Mouse (Mus musculus): ENCODE data around the gene Cbx6. TPM values are rescaled to one million over a fixed set of nuclear protein-coding genes. Genes with fewer than 3 reads are reported as not detected.
"Not testable (repeated sequence)": the region's sequence is repeated elsewhere in the genome, so short reads cannot be mapped to it uniquely, and the experiment has no call there.

Gene Cbx6
- polyA plus RNA-seq, 1 experiment from 2014 or later, result 38.7 TPM

GRCm38 (mm10) chr15:79812840-79813239, 21.6 kb downstream of the Cbx6 start:
- ATAC-seq (ENCODE audit: insufficient number of reproducible peaks, insufficient read depth, low FRiP score, low read depth); H3K4me3 ChIP-seq (ENCODE audit: low read depth, low read length); H3K4me2 ChIP-seq (replicated peaks; ENCODE audit: low read depth, low read length); H3K9me3 ChIP-seq (ENCODE audit: control insufficient read depth, low read depth, low read length); H3K27ac ChIP-seq (ENCODE audit: low read length); H3K36me3 ChIP-seq (ENCODE audit: control insufficient read depth, insufficient read depth, low read length); H3K9ac ChIP-seq (replicated peaks; ENCODE audit: low read depth, low read length); H3K4me1 ChIP-seq (ENCODE audit: control insufficient read depth, insufficient read depth, low read length); H3K27me3 ChIP-seq (ENCODE audit: control insufficient read depth, insufficient read depth, low read length): not testable (repeated sequence)
- 58% methylated on average over 2 of the region's 2 CpGs for WGBS

GRCm38 (mm10) chr15:79810997-79811396, 23.5 kb downstream of the Cbx6 start:
- no peak overlapping the region for H3K4me2 ChIP-seq (replicated peaks; ENCODE audit: low read depth, low read length)
- no peak overlapping the region for H3K4me3 ChIP-seq (ENCODE audit: low read depth, low read length)
- H3K9me3 ChIP-seq (ENCODE audit: control insufficient read depth, low read depth, low read length), result no peaks in the 10 kb centered on the region
- peaks cover 3% of the 10 kb centered on the region; the same call in 1 of the 2 replicates for H3K27me3 ChIP-seq (ENCODE audit: control insufficient read depth, insufficient read depth, low read length)
- H3K27ac ChIP-seq (ENCODE audit: low read length), result no peak overlapping the region
- no peak overlapping the region for H3K9ac ChIP-seq (replicated peaks; ENCODE audit: low read depth, low read length)
- 61% methylated on average over 4 of the region's 4 CpGs for WGBS
- H3K4me1 ChIP-seq (ENCODE audit: control insufficient read depth, insufficient read depth, low read length), result no peaks in the 10 kb centered on the region
- ATAC-seq (ENCODE audit: insufficient number of reproducible peaks, insufficient read depth, low FRiP score, low read depth), result no peak
- H3K36me3 ChIP-seq (ENCODE audit: control insufficient read depth, insufficient read depth, low read length), result no peaks in the 10 kb centered on the region

GRCm38 (mm10) chr15:79810061-79810460, 24.4 kb downstream of the Cbx6 start:
- H3K9me3 ChIP-seq (ENCODE audit: control insufficient read depth, low read depth, low read length), result no peaks in the 10 kb centered on the region
- ATAC-seq (ENCODE audit: insufficient number of reproducible peaks, insufficient read depth, low FRiP score, low read depth), result no peak
- H3K4me2 ChIP-seq (replicated peaks; ENCODE audit: low read depth, low read length), result no peak overlapping the region
- no peaks in the 10 kb centered on the region for H3K36me3 ChIP-seq (ENCODE audit: control insufficient read depth, insufficient read depth, low read length)
- WGBS, result 57% methylated on average over 3 of the region's 3 CpGs
- H3K4me1 ChIP-seq (ENCODE audit: control insufficient read depth, insufficient read depth, low read length), result no peaks in the 10 kb centered on the region; the same call in 1 of the 2 replicates
- H3K27ac ChIP-seq (ENCODE audit: low read length), result no peak overlapping the region
- H3K27me3 ChIP-seq (ENCODE audit: control insufficient read depth, insufficient read depth, low read length), result peaks cover 6% of the 10 kb centered on the region; the same call in 1 of the 2 replicates
- no peak overlapping the region for H3K4me3 ChIP-seq (ENCODE audit: low read depth, low read length)
- no peak overlapping the region for H3K9ac ChIP-seq (replicated peaks; ENCODE audit: low read depth, low read length)

GRCm38 (mm10) chr15:79808658-79809057, 25.8 kb downstream of the Cbx6 start:
- Histone ChIP-seq H3K27me3 (ENCODE audit: control insufficient read depth, insufficient read depth, low read length) (peaks cover 12% of the 10 kb centered on the region), H3K9me3 (ENCODE audit: control insufficient read depth, low read depth, low read length) (no peaks in the 10 kb centered on the region), H3K36me3 (ENCODE audit: control insufficient read depth, insufficient read depth, low read length) (no peaks in the 10 kb centered on the region), H3K4me1 (ENCODE audit: control insufficient read depth, insufficient read depth, low read length) (peaks cover 3% of the 10 kb centered on the region; the same call in 1 of the 2 replicates), H3K27ac (ENCODE audit: low read length) (no peak overlapping the region), H3K4me2 (replicated peaks; ENCODE audit: low read depth, low read length) (no peak overlapping the region), H3K9ac (replicated peaks; ENCODE audit: low read depth, low read length) (no peak overlapping the region), H3K4me3 (ENCODE audit: low read depth, low read length) (no peak overlapping the region)
- 56% methylated on average over 5 of the region's 5 CpGs for WGBS
- ATAC-seq (ENCODE audit: insufficient number of reproducible peaks, insufficient read depth, low FRiP score, low read depth), result no peak

GRCm38 (mm10) chr15:79808114-79808513, 26.4 kb downstream of the Cbx6 start:
- WGBS, result 31% methylated on average over 5 of the region's 5 CpGs
- Histone ChIP-seq H3K27me3 (ENCODE audit: control insufficient read depth, insufficient read depth, low read length) (peaks cover 17% of the 10 kb centered on the region), H3K4me3 (ENCODE audit: low read depth, low read length) (no peak overlapping the region)

GRCm38 (mm10) chr15:79807050-79807449, 27.4 kb downstream of the Cbx6 start:
- Histone ChIP-seq H3K9ac (replicated peaks; ENCODE audit: low read depth, low read length) (no peak overlapping the region), H3K4me3 (ENCODE audit: low read depth, low read length) (no peak overlapping the region), H3K4me1 (ENCODE audit: control insufficient read depth, insufficient read depth, low read length) (peaks cover 4% of the 10 kb centered on the region; the same call in 1 of the 2 replicates), H3K9me3 (ENCODE audit: control insufficient read depth, low read depth, low read length) (no peaks in the 10 kb centered on the region), H3K27me3 (ENCODE audit: control insufficient read depth, insufficient read depth, low read length) (peaks cover 27% of the 10 kb centered on the region), H3K36me3 (ENCODE audit: control insufficient read depth, insufficient read depth, low read length) (no peaks in the 10 kb centered on the region), H3K27ac (ENCODE audit: low read length) (no peak overlapping the region), H3K4me2 (replicated peaks; ENCODE audit: low read depth, low read length) (no peak overlapping the region)
- no peak for ATAC-seq (ENCODE audit: insufficient number of reproducible peaks, insufficient read depth, low FRiP score, low read depth)
- 24% methylated on average over 1 of the region's 1 CpGs for WGBS

More at GRCm38 (mm10) chr15:79808114-79808513, 26.4 kb downstream of the Cbx6 start:
- H3K4me2 ChIP-seq (replicated peaks; ENCODE audit: low read depth, low read length), result no peak overlapping the region
- peaks cover 4% of the 10 kb centered on the region; the same call in 1 of the 2 replicates for H3K4me1 ChIP-seq (ENCODE audit: control insufficient read depth, insufficient read depth, low read length)
- ATAC-seq (ENCODE audit: insufficient number of reproducible peaks, insufficient read depth, low FRiP score, low read depth), result no peak
- no peak overlapping the region for H3K27ac ChIP-seq (ENCODE audit: low read length)
- H3K9ac ChIP-seq (replicated peaks; ENCODE audit: low read depth, low read length), result no peak overlapping the region
- H3K9me3 ChIP-seq (ENCODE audit: control insufficient read depth, low read depth, low read length), result no peaks in the 10 kb centered on the region
- H3K36me3 ChIP-seq (ENCODE audit: control insufficient read depth, insufficient read depth, low read length), result no peaks in the 10 kb centered on the region

GRCm38 (mm10) chr15:79805246-79805645, 29.2 kb downstream of the Cbx6 start:
- H3K4me1 ChIP-seq (ENCODE audit: control insufficient read depth, insufficient read depth, low read length), result peaks cover 4% of the 10 kb centered on the region; the same call in 1 of the 2 replicates
- peak overlapping the region; percentile 71 for H3K4me2 ChIP-seq (replicated peaks; ENCODE audit: low read depth, low read length)
- no peak for ATAC-seq (ENCODE audit: insufficient number of reproducible peaks, insufficient read depth, low FRiP score, low read depth)
- 26% methylated on average over 8 of the region's 8 CpGs for WGBS
- no peak overlapping the region for H3K27ac ChIP-seq (ENCODE audit: low read length)
- H3K9me3 ChIP-seq (ENCODE audit: control insufficient read depth, low read depth, low read length), result no peaks in the 10 kb centered on the region
- no peak overlapping the region for H3K4me3 ChIP-seq (ENCODE audit: low read depth, low read length)
- H3K9ac ChIP-seq (replicated peaks; ENCODE audit: low read depth, low read length), result no peak overlapping the region
- H3K27me3 ChIP-seq (ENCODE audit: control insufficient read depth, insufficient read depth, low read length), result peaks cover 27% of the 10 kb centered on the region
- no peaks in the 10 kb centered on the region for H3K36me3 ChIP-seq (ENCODE audit: control insufficient read depth, insufficient read depth, low read length)

- under 1% methylated on average over 69 of the region's 91 CpGs for WGBS
- peak; percentile 80 for ATAC-seq (ENCODE audit: insufficient number of reproducible peaks, insufficient read depth, low FRiP score, low read depth)
- Histone ChIP-seq H3K4me3 (ENCODE audit: low read depth, low read length) (peak within 1 kb of the TSS; percentile 55), H3K36me3 (ENCODE audit: control insufficient read depth, insufficient read depth, low read length) (no peaks in the 10 kb centered on the region), H3K9ac (replicated peaks; ENCODE audit: low read depth, low read length) (peak within 1 kb of the TSS; percentile 11), H3K4me1 (ENCODE audit: control insufficient read depth, insufficient read depth, low read length) (peaks cover 4% of the 10 kb centered on the region; the same call in 1 of the 2 replicates), H3K27me3 (ENCODE audit: control insufficient read depth, insufficient read depth, low read length) (peaks cover 27% of the 10 kb centered on the region), H3K4me2 (replicated peaks; ENCODE audit: low read depth, low read length) (peak within 1 kb of the TSS; percentile 71), H3K9me3 (ENCODE audit: control insufficient read depth, low read depth, low read length) (no peaks in the 10 kb centered on the region), H3K27ac (ENCODE audit: low read length) (no peak within 1 kb of the TSS)
Measured at GRCm38 (mm10) chr15:79804352-79805071, 30.0 kb downstream of the Cbx6 start, which contains the start of gene Nptxr. Gene Nptxr, minus strand, starts transcription at chr15:79804766.
